15 mouse cellular contexts compared by ENCODE assay signal in genomic region chr7:64158281-64159055, GRCm38 (mm10). TPM values are rescaled to one million over a fixed set of nuclear protein-coding genes. Genes with fewer than 3 reads are reported as not detected.
DNase-seq lines count a peak whose midpoint lies in the region; ATAC-seq and TF ChIP-seq lines count a peak whose summit lies in the region.
"Had no signal": no experiment of that assay in that cellular context is flagged by ENCODE, and none has a peak within 500 bp of the region (broad histone marks: within the 10 kb centered on the region; RNA-seq: fewer than 3 reads in every experiment).

No protein-coding gene starts in this region.

- no peak for ATAC-seq in kidney, embryonic 15.5 days (replicated peaks; ENCODE audit: low FRiP score)
- ATAC-seq in hindbrain, embryonic 14.5 days (ENCODE audit: low FRiP score), result no peak
- ATAC-seq: forebrain, postnatal 0 days; intestine, postnatal 0 days had no signal

- WGBS in kidney, embryonic 15.5 days, result 75% methylated on average over 12 of the region's 12 CpGs
- WGBS in hindbrain, embryonic 14.5 days, result 67% methylated on average over 12 of the region's 12 CpGs

- H3K27me3 ChIP-seq in kidney, embryonic 15.5 days, result no peaks in the 10 kb centered on the region
- H3K27me3 ChIP-seq in hindbrain, embryonic 14.5 days (ENCODE audit: control insufficient read depth, insufficient read depth, low read length), result no peaks in the 10 kb centered on the region
- H3K27me3 ChIP-seq: heart, embryonic 13.5 days had no signal

- H3K4me3 ChIP-seq in gastrocnemius, adult 2 months, result no peak overlapping the region; the same call in 1 of the 2 replicates
- H3K4me3 ChIP-seq in kidney, embryonic 15.5 days (replicated peaks), result no peak overlapping the region
- H3K4me3 ChIP-seq in hindbrain, embryonic 14.5 days (replicated peaks; ENCODE audit: low read length), result no peak overlapping the region
- H3K4me3 ChIP-seq: heart, embryonic 13.5 days; myocyte had no signal

- intact Hi-C loops in gastrocnemius, adult 2 months (cut with DNase I), result loop anchor here (10.0 kb wide), 4 partner anchors 94 to 404 kb away; partner anchors contain the start of gene Klf13

- TF ChIP-seq POLR2A in brain, embryonic 14.5 days (IDR thresholded peaks at IDR 0.05; ENCODE audit: borderline replicate concordance, extremely low read depth, insufficient read depth, insufficient read length, poor library complexity, severe bottlenecking), result no peak

- H3K9me3 ChIP-seq in kidney, embryonic 15.5 days (replicated peaks), result no peaks in the 10 kb centered on the region
- H3K9me3 ChIP-seq in hindbrain, embryonic 14.5 days (ENCODE audit: control insufficient read depth, low read length), result no peaks in the 10 kb centered on the region
- H3K9me3 ChIP-seq: heart, embryonic 13.5 days had no signal

- H3K27ac ChIP-seq in gastrocnemius, adult 2 months, result peak overlapping the region; percentile 86
- no peak overlapping the region for H3K27ac ChIP-seq in kidney, embryonic 15.5 days
- no peak overlapping the region for H3K27ac ChIP-seq in hindbrain, embryonic 14.5 days
- H3K27ac ChIP-seq: heart, embryonic 13.5 days; stomach, postnatal 0 days had no signal

- H3K4me1 ChIP-seq in kidney, embryonic 15.5 days, result peaks cover 17% of the 10 kb centered on the region
- peaks cover 19% of the 10 kb centered on the region for H3K4me1 ChIP-seq in hindbrain, embryonic 14.5 days (replicated peaks; ENCODE audit: control insufficient read depth, insufficient read depth, low read length)

- no peaks in the 10 kb centered on the region for H3K36me3 ChIP-seq in kidney, embryonic 15.5 days
- H3K36me3 ChIP-seq in hindbrain, embryonic 14.5 days (replicated peaks; ENCODE audit: control insufficient read depth, insufficient read depth), result no peaks in the 10 kb centered on the region
- H3K36me3 ChIP-seq: heart, embryonic 13.5 days had no signal

- no peak for TF ChIP-seq CTCF in gastrocnemius, adult 2 months (IDR thresholded peaks at IDR 0.05)
- no peak for TF ChIP-seq CTCF in brain, embryonic 14.5 days (IDR thresholded peaks at IDR 0.05; ENCODE audit: borderline replicate concordance, extremely low read depth, insufficient read depth, insufficient read length)

- no peak overlapping the region for H3K4me2 ChIP-seq in kidney, embryonic 15.5 days
- H3K4me2 ChIP-seq in hindbrain, embryonic 14.5 days (replicated peaks), result no peak overlapping the region
- H3K4me2 ChIP-seq: heart, embryonic 13.5 days had no signal

- DNase-seq in gastrocnemius, adult 2 months, result no peak
- DNase-seq in gastrocnemius, postnatal 25 days, result no peak
- peak; percentile 31 for DNase-seq in lung, postnatal 10 days
- DNase-seq in lung, postnatal 4 days, result no peak
- DNase-seq in brain, embryonic 14.5 days (ENCODE audit: low read depth), result peak; percentile 46
- DNase-seq in thymus, postnatal 10 days (ENCODE audit: low spot score in 2 of 2), result peak; percentile 75 to 77
- DNase-seq in hindbrain, embryonic 14.5 days (ENCODE audit: low spot score), result no peak
- DNase-seq: adrenal gland, adult 8-10 months; forebrain, postnatal 0 days; right cerebral cortex, adult 18-20 months had no signal

- H3K9ac ChIP-seq in kidney, embryonic 15.5 days, result no peak overlapping the region
- H3K9ac ChIP-seq in hindbrain, embryonic 14.5 days, result no peak overlapping the region
- H3K9ac ChIP-seq: forebrain, postnatal 0 days; heart, embryonic 13.5 days had no signal

RNA-seq across cellular contexts. Expression of gene Trpm1, which starts 4.8 kb away (rescaled TPM):
- under 1 TPM; 0.48 to 0.59 TPM for total RNA-seq in gastrocnemius, adult 2 months (2021)
- total RNA-seq in gastrocnemius, postnatal 25 days (2021), result under 1 TPM in 1 of 2 experiments, not detected in 1; 0.33 TPM
- polyA plus RNA-seq in brain, embryonic 14.5 days (2012; rRNA removed), result 0.20 and 0.31 TPM in 2 replicates
- not detected in 2 replicates for polyA plus RNA-seq in kidney, embryonic 15.5 days (2015; fragmentation: Nextera tagmentation; extraction: Ambion mirVana)
- polyA plus RNA-seq in hindbrain, embryonic 14.5 days (2014; fragmentation: Nextera tagmentation; extraction: Ambion mirVana), result 0.12 and 0.23 TPM in 2 replicates
- total RNA-seq: forebrain, postnatal 0 days had no signal
- polyA plus RNA-seq: intestine, postnatal 0 days had no signal

Comparison
In these comparisons a context has a peak if more than half of its experiments do, and no peak if none do; other contexts are left out.
1. DNase-seq: peak in lung, postnatal 10 days (single experiment), brain, embryonic 14.5 days (single experiment) and thymus, postnatal 10 days (2 of 2); none in gastrocnemius, adult 2 months (single experiment), gastrocnemius, postnatal 25 days (single experiment), lung, postnatal 4 days (0 of 2) and hindbrain, embryonic 14.5 days (single experiment).